Mouse (Mus musculus) macrophage (primary cell): Measurements from ENCODE around the gene Erich4. TPM values are rescaled to one million over a fixed set of nuclear protein-coding genes. Genes with fewer than 3 reads are reported as not detected.
A peak's percentile ranks its signal among the peaks of the same experiment; 100 is the strongest.

Source experiments
- H3K27ac ChIP-seq: fragments of 350-480 bp; formaldehyde crosslinking; 2 replicates; pipeline ENCODE4 v1.9.0; 2021
- H3K36me3 ChIP-seq: fragments of 350-480 bp; formaldehyde crosslinking; 2 replicates; pipeline ENCODE4 v1.9.0; 2021; ENCODE audit errors: inconsistent target
- H3K4me3 ChIP-seq: fragments of 350-480 bp; formaldehyde crosslinking; 2 replicates; pipeline ENCODE4 v1.9.0; 2021; ENCODE audit errors: inconsistent target
- H3K79me2 ChIP-seq: fragments of 350-480 bp; formaldehyde crosslinking; 2 replicates; pipeline ENCODE4 v1.9.0; 2021; ENCODE audit errors: inconsistent target
- WGBS: methylation state at CpG from one replicate; pipeline ENCODE4 v1.1.7; 2026; ENCODE audit warnings: inconsistent platforms; ENCODE audit not compliant: missing documents; 5-methylcytosine and 5-hydroxymethylcytosine counted together
- polyA plus RNA-seq: library from polyadenylated mRNA; stranded (reverse); fragments of 250-400 nt; gene quantifications from 3 replicates; pipeline ENCODE4 v1.2.4, GENCODE M21; 2018; ENCODE audit warnings: inconsistent platforms
- total RNA-seq, 78 experiments: library from RNA; depleted of rRNA; stranded (reverse); fragments of 250-400 nt; gene quantifications; 1 replicate in 9 of 78; 2 replicates in 24 of 78; 3 replicates in 43 of 78; 4 replicates in 2 of 78; pipeline ENCODE4 v1.2.4; 2018; ENCODE audit warnings: inconsistent platforms in 56 of 78

The Erich4 gene
- not detected for total RNA-seq (2018; cell fraction: chromatin; rRNA removed)
- total RNA-seq (2018; cell fraction: cytosol; rRNA removed) = not detected
- not detected for total RNA-seq (2018; cell fraction: nucleus; rRNA removed)
- polyA plus RNA-seq = not detected in 3 replicates

DNA sequence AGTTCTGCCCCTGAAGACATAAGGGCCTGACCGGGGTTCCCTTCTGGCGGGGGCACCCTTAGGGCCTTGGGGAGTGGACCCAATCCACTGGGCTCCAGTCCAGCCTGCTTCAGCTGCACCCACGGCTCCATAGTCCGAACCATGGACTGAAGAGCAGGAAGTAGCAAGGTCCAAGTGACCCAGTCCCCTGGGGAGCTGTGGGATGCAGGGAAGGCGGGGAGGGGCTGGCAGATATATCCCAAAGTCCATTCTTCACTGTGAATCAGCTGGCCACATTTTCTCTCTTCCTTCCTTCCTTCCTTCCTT, at the start of gene Erich4:
Gene Erich4, minus strand, starts transcription at position 187 of the 306 bp plus-strand sequence.
- H3K27ac ChIP-seq = no peak within 1 kb of the TSS
- 90% methylated on average over 5 of the region's 5 CpGs for WGBS
- H3K79me2 ChIP-seq = no peaks in the 10 kb centered on the region

DNA sequence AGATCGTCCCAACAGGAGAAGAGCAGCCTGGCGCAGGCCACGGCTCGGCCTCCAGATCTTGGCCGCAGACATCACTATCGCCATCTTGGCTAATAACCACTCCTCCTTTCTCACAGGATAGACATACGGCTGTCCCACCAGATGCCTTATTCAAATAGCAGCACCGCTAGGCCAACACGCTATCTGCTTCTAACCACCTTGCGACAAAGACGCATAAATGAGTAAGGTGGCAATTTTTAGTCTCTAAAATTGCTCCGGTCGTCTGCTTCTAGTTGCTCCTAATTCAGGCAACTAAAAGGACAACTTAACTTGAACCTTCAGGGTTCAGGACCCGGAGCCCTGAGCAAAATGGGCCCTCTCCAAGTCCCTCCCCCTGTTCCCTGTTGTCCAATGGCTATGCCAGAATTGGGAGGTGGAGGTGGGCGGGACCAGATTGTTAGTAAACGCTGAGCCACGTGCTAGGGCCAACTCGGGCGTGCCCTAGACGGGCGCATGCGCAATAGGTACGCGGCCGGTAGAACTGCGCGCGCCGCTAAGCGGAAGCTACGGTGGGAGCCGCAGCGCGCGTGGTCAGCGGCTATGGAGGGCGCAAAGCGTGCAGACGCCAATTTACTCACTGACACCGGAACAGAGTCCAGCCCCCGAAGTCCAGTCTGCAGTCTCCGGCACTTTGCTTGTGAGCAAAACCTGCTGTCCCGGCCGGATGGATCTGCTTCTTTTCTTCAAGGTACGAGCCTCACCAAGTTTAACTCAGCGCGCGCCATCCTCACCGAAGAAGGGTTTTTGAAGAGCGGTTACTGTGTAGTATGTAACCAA, 43.2 kb upstream of the Erich4 start, which contains the start of the genes Bckdha and Exosc5:
Gene Bckdha, minus strand, starts transcription at position 325 of the 816 bp plus-strand sequence.
Gene Exosc5, plus strand, starts transcription at position 508 of the 816 bp plus-strand sequence.
- no peaks in the 10 kb centered on the region; the same call in 1 of the 2 replicates for H3K36me3 ChIP-seq
- WGBS = 0% methylated on average over 50 of the region's 50 CpGs
- peak within 1 kb of the TSS; percentile 97 for H3K27ac ChIP-seq
- H3K4me3 ChIP-seq = peak within 1 kb of the TSS; percentile 93
- H3K79me2 ChIP-seq = peaks cover 76% of the 10 kb centered on the region; the same call in 1 of the 2 replicates

More for the DNA sequence above, at the start of gene Erich4:
- no peak within 1 kb of the TSS for H3K4me3 ChIP-seq
- H3K36me3 ChIP-seq = no peaks in the 10 kb centered on the region

DNA sequence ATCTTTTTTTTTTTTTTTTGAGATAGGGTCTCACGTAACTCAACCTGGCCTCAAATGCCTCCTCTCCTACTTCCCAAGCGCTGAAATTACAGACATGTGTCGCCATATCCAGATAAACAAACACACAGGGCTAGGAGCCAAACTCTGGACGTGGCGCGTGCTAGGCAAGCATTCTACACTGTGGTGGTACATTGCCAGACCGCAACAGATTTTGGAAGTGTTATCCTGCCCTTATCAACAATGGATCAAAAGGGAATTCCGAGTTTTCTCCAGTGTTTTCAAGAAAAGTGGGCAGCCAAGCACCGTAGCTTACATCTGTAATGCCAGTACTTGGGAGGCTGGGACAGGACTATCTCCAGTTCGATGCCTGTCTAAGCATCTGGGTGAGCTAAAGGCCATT, 42.1 kb upstream of the Erich4 start:
- no peaks in the 10 kb centered on the region; the same call in 1 of the 2 replicates for H3K36me3 ChIP-seq
- peak overlapping the region; percentile 93 for H3K4me3 ChIP-seq
- H3K79me2 ChIP-seq = peaks cover 72% of the 10 kb centered on the region; the same call in 1 of the 2 replicates
- WGBS = 31% methylated on average over 9 of the region's 10 CpGs
- H3K27ac ChIP-seq = 0 out of 2 replicates have a peak overlapping the region, but pooled peaks have one; percentile 97

DNA sequence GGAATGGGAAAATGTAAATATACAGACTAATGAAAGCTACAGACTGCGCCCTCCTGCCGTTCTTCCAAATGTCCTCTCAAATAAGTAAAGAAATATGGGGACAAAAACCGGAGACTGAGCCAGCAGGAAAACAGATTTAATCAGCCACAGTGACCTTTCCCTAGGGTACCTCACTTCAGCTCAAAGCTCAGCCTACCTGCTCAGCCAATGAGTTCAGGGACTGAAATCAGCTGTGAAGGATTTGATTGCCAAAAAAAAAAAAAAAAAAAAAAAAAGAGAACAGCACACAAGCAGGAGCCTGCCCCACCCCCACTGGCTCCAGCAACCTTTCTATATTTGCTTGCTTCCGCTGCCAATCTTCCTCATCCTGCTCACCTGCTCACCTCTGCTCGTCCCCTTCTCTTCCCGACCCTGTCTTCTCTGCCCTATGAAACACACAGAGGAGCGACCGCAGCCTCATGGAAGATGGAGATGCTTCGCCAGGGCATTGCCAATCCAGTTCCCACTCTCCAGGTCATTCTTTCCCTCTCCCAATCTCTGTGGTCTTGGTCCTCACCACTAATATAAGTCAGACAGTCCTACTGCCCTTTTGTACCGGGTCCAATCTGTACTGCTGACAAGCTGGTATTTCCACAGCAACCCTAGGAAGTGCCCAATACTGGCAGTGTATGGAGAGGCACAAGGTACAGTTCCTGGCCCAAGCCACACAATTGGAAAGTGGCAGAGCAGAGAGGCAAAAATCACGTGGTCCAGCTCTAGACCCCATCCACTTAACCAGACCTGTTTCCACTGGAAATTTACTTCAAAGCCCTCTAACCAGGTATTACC, 40.1 kb upstream of the Erich4 start:
- H3K36me3 ChIP-seq = no peaks in the 10 kb centered on the region
- H3K79me2 ChIP-seq = peaks cover 54% of the 10 kb centered on the region; the same call in 1 of the 2 replicates
- H3K4me3 ChIP-seq = no peak overlapping the region
- WGBS = 72% methylated on average over 11 of the region's 11 CpGs
- no peak overlapping the region for H3K27ac ChIP-seq

DNA sequence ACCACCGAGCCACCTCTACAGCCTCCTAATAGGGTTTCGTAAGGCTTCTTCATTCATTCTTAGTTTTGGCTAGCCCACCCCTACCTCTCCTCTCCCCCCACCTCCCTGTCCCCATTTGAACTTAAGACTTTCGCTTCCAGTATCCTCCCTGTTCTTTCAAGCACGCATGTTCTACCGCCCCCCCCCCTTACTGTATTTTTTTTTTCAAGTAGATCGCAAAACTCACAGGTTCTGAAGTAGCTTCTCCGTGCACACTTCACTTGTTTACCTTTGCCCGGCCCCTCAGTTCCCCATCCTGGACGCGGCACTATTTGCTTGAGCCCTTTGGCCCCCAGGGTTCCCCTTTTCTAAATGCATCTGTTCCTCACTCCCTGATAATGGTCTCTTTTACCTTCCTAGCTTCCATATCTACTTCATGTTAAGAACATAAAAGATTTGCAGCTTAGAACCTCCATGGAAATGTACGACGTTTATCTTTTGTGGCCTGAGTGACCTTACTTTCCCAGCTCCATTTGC, 36.6 kb upstream of the Erich4 start:
- Histone ChIP-seq H3K27ac (peak overlapping the region; percentile 77; the same call in 1 of the 2 replicates), H3K79me2 (peaks cover 29% of the 10 kb centered on the region; the same call in 1 of the 2 replicates), H3K36me3 (no peaks in the 10 kb centered on the region), H3K4me3 (no peak overlapping the region)
- WGBS = 5% methylated on average over 11 of the region's 12 CpGs

DNA sequence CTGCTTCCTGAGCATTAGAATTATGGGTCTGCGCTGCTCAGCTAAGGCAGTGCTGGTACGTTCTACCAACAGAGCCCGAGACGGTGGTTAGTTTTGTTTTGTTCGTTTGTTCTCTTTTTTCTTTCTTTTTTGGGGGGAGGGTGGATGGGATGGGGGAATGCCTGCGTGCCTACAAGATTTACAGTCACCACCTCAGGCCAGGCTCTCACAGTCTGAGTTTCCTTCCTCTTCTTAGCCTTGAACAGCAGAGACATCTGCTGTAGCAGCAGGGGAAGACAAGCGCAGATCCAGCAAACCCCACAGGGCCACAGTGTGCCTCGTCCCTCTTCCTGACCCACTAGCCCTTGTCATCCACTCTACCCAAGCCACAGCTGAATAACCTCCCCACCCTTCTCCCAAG, 35.6 kb upstream of the Erich4 start:
- Histone ChIP-seq H3K27ac (peak overlapping the region; percentile 77), H3K79me2 (peaks cover 18% of the 10 kb centered on the region; the same call in 1 of the 2 replicates), H3K4me3 (no peak overlapping the region), H3K36me3 (no peaks in the 10 kb centered on the region)
- WGBS = 1% methylated on average over 8 of the region's 8 CpGs

DNA sequence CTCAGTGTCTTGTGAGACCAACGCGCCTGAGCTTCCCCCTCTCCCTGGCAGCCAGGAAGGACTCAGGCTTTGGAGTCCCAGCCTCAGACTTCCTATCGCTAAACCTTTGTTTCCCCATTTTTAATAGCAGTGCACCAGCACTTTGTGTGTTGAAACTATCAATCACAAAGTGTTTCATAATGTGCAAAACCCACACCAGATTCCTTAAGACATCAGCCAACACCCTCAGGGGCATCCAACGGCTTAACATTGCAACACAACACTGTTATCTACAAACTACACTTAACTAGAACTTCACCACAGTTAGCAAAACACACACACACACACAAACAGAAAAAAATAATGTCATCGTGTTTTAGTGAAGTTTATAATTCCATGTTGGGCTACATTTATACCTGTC, 34.1 kb upstream of the Erich4 start:
- no peaks in the 10 kb centered on the region for H3K36me3 ChIP-seq
- peaks cover 6% of the 10 kb centered on the region; the same call in 1 of the 2 replicates for H3K79me2 ChIP-seq
- WGBS = 0% methylated on average over 4 of the region's 5 CpGs
- H3K4me3 ChIP-seq = no peak overlapping the region
- H3K27ac ChIP-seq = peak overlapping the region; percentile 77

DNA sequence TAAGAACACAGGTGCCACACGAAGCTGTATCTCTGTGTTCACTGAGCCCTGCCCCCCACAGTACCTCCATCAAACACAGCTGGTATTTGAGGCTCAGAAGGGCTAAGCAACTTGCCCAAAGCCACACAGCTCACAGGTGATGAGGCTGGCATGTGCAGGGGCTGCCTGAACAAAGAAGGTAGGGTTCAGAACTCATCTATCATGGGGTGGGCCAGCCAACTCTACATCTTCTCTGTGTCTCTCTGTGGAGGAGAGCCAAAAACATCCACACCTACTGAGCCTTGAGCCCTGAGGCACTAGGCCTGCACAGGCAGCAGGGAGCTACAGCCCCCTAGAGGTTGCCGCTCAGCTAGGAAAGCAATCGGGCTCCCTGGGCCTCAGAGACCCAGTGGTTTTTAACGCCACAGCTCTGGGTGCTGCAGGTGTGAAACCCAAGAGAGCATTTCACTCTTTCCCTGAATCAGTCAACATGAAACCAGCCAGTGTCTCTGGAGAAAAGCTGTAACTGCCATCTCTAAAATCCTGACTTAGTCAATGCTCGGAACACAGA, 32.0 kb upstream of the Erich4 start:
- Histone ChIP-seq H3K36me3 (no peaks in the 10 kb centered on the region), H3K27ac (no peak overlapping the region), H3K79me2 (no peaks in the 10 kb centered on the region; the same call in 1 of the 2 replicates), H3K4me3 (no peak overlapping the region)
- 50% methylated on average over 5 of the region's 5 CpGs for WGBS

DNA sequence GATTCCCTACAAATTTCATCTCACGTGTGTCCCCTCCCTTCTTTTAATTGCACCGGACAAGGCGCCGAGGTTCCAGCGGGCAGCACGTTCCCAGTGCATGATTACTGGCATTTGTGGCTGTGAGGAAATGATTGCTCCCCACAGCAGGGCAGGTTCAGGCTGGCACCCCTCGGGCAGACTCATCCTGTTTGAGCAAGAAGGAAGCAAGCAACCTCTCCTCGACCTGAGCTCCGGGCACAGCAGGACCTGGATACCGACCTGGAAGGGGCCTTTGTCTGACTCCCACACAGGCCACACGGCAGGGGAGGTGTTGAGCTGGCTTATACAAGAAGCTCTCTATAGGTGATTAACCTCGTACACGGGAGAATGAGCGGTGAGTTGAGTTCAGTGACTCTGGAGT, 29.4 kb upstream of the Erich4 start:
- peaks cover 6% of the 10 kb centered on the region; the same call in 1 of the 2 replicates for H3K36me3 ChIP-seq
- no peaks in the 10 kb centered on the region; the same call in 1 of the 2 replicates for H3K79me2 ChIP-seq
- H3K27ac ChIP-seq = no peak overlapping the region
- H3K4me3 ChIP-seq = no peak overlapping the region
- WGBS = 26% methylated on average over 14 of the region's 14 CpGs

DNA sequence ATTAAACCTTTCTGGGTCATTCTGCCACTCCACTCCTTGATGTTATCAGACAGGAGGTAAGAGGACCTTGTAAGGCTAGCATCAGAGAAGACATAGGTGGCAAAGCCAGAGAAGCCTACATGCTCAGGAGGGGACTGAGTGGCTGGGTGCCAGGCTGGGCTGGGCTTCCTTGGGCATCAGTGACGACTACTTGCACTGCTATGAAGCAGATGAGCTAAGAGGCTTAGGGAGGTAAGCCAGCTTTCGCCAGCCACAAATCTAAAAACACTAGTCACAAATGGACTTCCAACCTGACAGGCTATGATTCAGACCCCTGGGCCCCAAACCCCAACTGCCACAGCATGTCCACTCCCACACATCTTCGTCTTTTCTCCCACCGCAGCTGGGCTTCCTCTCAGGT, 28.9 kb upstream of the Erich4 start:
- Histone ChIP-seq H3K79me2 (no peaks in the 10 kb centered on the region; the same call in 1 of the 2 replicates), H3K36me3 (peaks cover 6% of the 10 kb centered on the region; the same call in 1 of the 2 replicates), H3K27ac (no peak overlapping the region), H3K4me3 (no peak overlapping the region)
- 31% methylated on average over 4 of the region's 4 CpGs for WGBS

DNA sequence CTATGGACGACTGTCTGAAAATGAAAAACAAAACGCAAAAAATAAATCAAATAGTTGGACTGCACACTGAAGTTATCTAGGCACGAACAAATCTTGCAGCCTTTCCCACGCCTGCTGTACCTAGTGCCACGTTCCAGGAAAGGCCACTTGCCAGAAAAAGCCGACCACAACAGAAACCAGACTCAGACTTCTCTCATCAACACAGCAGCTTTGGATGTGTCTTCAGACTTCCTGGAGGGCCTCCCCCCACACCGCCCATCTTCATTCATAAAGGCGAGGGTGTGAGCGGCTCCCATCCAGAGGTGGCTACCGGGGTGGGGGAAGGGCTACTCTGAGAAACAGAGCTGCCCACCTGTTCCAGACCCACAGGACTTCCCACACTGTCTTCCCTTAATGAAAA, 28.4 kb upstream of the Erich4 start:
- WGBS = 23% methylated on average over 10 of the region's 10 CpGs
- Histone ChIP-seq H3K27ac (no peak overlapping the region), H3K4me3 (no peak overlapping the region), H3K36me3 (peaks cover 6% of the 10 kb centered on the region; the same call in 1 of the 2 replicates), H3K79me2 (no peaks in the 10 kb centered on the region; the same call in 1 of the 2 replicates)

DNA sequence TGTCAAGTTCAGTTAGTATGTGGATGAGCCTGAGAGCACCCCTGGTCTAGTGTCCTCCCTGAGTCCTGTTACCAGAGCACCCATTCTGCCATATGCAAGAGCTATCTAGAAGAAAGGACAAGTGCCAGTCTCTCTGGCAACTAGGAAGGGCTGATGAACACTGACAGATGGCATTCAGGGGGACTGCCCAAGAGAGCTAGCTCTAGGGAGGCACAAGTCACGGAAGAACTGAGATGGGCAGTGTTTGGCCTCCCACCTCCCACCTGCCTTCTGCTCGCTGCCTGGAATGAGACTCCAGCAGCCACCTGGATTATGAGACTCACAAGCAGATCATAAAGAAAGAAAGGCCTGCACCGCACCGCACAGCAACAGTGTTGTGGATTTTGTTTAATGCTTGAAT, 24.1 kb upstream of the Erich4 start:
- Histone ChIP-seq H3K27ac (no peak overlapping the region), H3K79me2 (no peaks in the 10 kb centered on the region), H3K36me3 (peaks cover 6% of the 10 kb centered on the region; the same call in 1 of the 2 replicates), H3K4me3 (no peak overlapping the region)
- 95% methylated on average over 4 of the region's 4 CpGs for WGBS

DNA sequence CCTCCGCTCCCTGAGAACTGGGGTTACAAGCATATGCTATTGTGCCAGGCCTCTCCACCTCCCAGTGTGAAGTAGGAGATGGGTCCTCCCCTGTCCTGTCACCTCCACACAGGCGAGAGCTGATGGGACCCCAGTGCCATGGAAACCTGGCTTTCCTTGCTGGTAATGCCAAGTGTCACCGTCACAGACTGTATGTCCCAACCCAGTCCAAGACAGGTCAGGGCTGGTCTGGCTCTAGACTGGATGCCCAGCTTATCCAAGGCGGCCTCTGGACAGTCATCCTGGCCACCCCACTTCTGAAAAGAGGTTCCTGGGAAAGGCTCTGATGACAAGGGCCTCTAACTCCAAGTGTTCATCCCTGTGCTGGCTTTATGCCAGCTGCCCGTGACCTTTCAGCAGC, 21.4 kb upstream of the Erich4 start:
- no peak overlapping the region for H3K27ac ChIP-seq
- H3K79me2 ChIP-seq = no peaks in the 10 kb centered on the region; the same call in 1 of the 2 replicates
- 97% methylated on average over 5 of the region's 5 CpGs for WGBS
- peaks cover 6% of the 10 kb centered on the region; the same call in 1 of the 2 replicates for H3K36me3 ChIP-seq
- no peak overlapping the region for H3K4me3 ChIP-seq

DNA sequence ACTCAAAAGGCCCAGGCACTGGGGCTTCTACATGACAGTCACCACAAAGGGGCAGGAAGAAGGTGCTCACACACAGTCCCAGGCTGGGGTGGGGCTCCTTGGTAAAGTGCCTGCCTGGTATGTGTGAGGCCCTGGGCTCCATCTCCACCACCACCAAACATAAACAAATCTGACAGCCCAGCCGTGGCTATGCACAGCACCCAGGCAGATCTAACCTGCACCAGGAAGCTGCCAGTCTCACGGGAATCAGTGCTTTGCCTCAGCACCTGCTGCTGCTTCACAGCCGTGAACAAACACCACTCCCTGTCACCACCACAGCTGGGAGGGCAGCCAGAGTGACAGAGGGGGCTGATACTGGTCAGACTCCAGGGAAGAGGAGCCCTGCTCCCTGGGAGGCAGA, 20.7 kb upstream of the Erich4 start:
- H3K4me3 ChIP-seq = no peak overlapping the region
- 78% methylated on average over 3 of the region's 3 CpGs for WGBS
- H3K36me3 ChIP-seq = peaks cover 2% of the 10 kb centered on the region; the same call in 1 of the 2 replicates
- peaks cover 5% of the 10 kb centered on the region; the same call in 1 of the 2 replicates for H3K79me2 ChIP-seq
- H3K27ac ChIP-seq = no peak overlapping the region
